Comparison of ENCODE assay signal across 16 mouse cellular contexts in the genomic region with DNA sequence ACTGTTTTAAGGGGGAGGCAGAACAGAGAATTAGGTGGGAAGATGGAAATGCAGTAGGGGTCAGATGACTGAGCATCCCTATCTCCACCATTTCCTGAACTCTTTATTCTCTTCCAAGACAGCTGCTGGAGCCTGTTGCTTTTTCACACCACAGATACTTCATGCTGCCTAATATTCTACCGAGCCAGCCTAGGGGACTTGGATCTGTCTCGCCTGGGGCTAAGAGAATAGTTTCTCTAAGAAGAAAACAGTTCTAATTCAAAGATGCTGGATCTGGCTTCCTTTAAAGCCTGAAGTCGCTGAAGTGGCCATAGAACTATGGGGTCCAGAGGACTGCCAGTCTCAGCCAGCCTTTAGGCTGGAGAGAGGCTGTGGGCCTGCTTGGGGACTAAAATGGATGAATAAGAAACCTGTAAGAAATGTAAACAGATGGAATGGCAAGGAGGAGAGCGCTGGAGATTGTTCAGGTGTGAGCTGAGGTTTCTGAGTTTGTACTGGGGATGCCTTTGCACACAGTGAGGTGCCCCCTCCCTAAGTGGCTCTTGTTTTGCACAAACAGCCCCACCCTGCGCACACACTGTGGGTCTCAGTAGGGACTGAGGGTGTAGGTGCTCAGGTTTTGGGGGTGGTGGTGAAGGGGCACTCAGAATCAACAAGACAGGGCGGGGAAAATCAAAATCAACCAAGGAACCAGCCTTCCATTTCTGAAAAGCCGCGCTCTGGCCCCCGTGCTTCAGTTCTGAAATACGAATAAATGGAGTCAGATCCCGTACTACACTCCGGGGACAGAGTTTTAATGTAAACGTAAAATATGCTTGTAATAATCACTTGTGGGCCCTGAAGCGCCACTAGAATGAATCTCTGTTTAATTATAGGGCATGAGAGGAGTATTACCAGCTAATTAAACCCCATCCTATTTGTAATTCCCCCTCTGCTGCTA. TPM values are rescaled to one million over a fixed set of nuclear protein-coding genes. Genes with fewer than 3 reads are reported as not detected.
DNase-seq lines count a peak whose midpoint lies in the region; ATAC-seq and TF ChIP-seq lines count a peak whose summit lies in the region.
"Had no signal": no experiment of that assay in that cellular context is flagged by ENCODE, and none has a peak within 500 bp of the region (broad histone marks: within the 10 kb centered on the region; RNA-seq: fewer than 3 reads in every experiment).

No protein-coding gene starts in this region.

- peaks cover 99% of the 10 kb centered on the region for H3K27me3 ChIP-seq in forebrain, embryonic 11.5 days (ENCODE audit: control insufficient read depth, insufficient read depth, low read length)
- peaks cover 94% of the 10 kb centered on the region for H3K27me3 ChIP-seq in forebrain, embryonic 14.5 days (replicated peaks; ENCODE audit: control insufficient read depth, insufficient read depth, low read length)
- H3K27me3 ChIP-seq in hindbrain, embryonic 11.5 days (ENCODE audit: control insufficient read depth, insufficient read depth, low read length), result peaks cover 97% of the 10 kb centered on the region
- H3K27me3 ChIP-seq in hindbrain, embryonic 13.5 days, result peaks cover 100% of the 10 kb centered on the region
- peaks cover 68% of the 10 kb centered on the region for H3K27me3 ChIP-seq in embryonic facial prominence, embryonic 11.5 days (ENCODE audit: control insufficient read depth, insufficient read depth, low read length)
- peaks cover 35% of the 10 kb centered on the region; the same call in 1 of the 2 replicates for H3K27me3 ChIP-seq in limb, embryonic 14.5 days (ENCODE audit: control insufficient read depth, insufficient read depth, low read length)

- H3K4me2 ChIP-seq in forebrain, embryonic 11.5 days (ENCODE audit: low read depth, low read length, severe bottlenecking), result no peak overlapping the region
- no peak overlapping the region for H3K4me2 ChIP-seq in forebrain, embryonic 14.5 days (ENCODE audit: low read length)
- H3K4me2 ChIP-seq in hindbrain, embryonic 11.5 days (replicated peaks; ENCODE audit: low read depth, low read length), result no peak overlapping the region
- H3K4me2 ChIP-seq in hindbrain, embryonic 13.5 days, result no peak overlapping the region
- no peak overlapping the region for H3K4me2 ChIP-seq in embryonic facial prominence, embryonic 11.5 days (ENCODE audit: low read depth, low read length)
- peak overlapping the region; percentile 61 for H3K4me2 ChIP-seq in limb, embryonic 14.5 days (replicated peaks; ENCODE audit: low read depth, low read length, severe bottlenecking)

- no peak for TF ChIP-seq POLR2A in limb, embryonic 14.5 days (IDR thresholded peaks at IDR 0.05; ENCODE audit: borderline replicate concordance, extremely low read depth, insufficient read depth, insufficient read length)

- peak; percentile 51 for DNase-seq in forebrain, embryonic 11.5 days (ENCODE audit: low spot score)
- DNase-seq in forebrain, embryonic 14.5 days (ENCODE audit: low spot score), result no peak
- peak; percentile 49 for DNase-seq in hindbrain, embryonic 11.5 days (ENCODE audit: low spot score)
- peak; percentile 19 for DNase-seq in embryonic facial prominence, embryonic 11.5 days (ENCODE audit: low spot score)
- no peak for DNase-seq in limb, embryonic 14.5 days (ENCODE audit: low spot score)
- no peak for DNase-seq in spleen, postnatal 10 days (ENCODE audit: low spot score in 2 of 2)
- DNase-seq in lung, postnatal 10 days, result no peak
- DNase-seq: cerebellum, adult 2 months; gastrocnemius, postnatal 14 days; liver, embryonic 13.5 days; thymus, adult 2 months had no signal

- no peaks in the 10 kb centered on the region for H3K9me3 ChIP-seq in forebrain, embryonic 11.5 days (ENCODE audit: control insufficient read depth, low read length)
- H3K9me3 ChIP-seq in forebrain, embryonic 14.5 days (replicated peaks; ENCODE audit: control insufficient read depth, low read length), result no peaks in the 10 kb centered on the region
- H3K9me3 ChIP-seq in hindbrain, embryonic 11.5 days (ENCODE audit: control insufficient read depth, low read length), result no peaks in the 10 kb centered on the region
- H3K9me3 ChIP-seq in hindbrain, embryonic 13.5 days, result no peaks in the 10 kb centered on the region
- H3K9me3 ChIP-seq in embryonic facial prominence, embryonic 11.5 days (replicated peaks; ENCODE audit: control insufficient read depth, low read length), result no peaks in the 10 kb centered on the region
- no peaks in the 10 kb centered on the region for H3K9me3 ChIP-seq in limb, embryonic 14.5 days (ENCODE audit: control insufficient read depth, low read length)
- H3K9me3 ChIP-seq: hindbrain, embryonic 15.5 days; liver, embryonic 13.5 days had no signal

- 0 out of 2 replicates have a peak, but pooled peaks cover 2% of the 10 kb centered on the region for H3K4me1 ChIP-seq in forebrain, embryonic 11.5 days (replicated peaks; ENCODE audit: control insufficient read depth, insufficient read depth, low read length)
- H3K4me1 ChIP-seq in forebrain, embryonic 14.5 days (ENCODE audit: control insufficient read depth, insufficient read depth, low read length), result no peaks in the 10 kb centered on the region
- peaks cover 3% of the 10 kb centered on the region; the same call in 1 of the 2 replicates for H3K4me1 ChIP-seq in hindbrain, embryonic 11.5 days (replicated peaks; ENCODE audit: control insufficient read depth, insufficient read depth, low read length)
- peaks cover 8% of the 10 kb centered on the region for H3K4me1 ChIP-seq in hindbrain, embryonic 13.5 days (replicated peaks)
- H3K4me1 ChIP-seq in embryonic facial prominence, embryonic 11.5 days (ENCODE audit: control insufficient read depth, insufficient read depth, low read length), result peaks cover 3% of the 10 kb centered on the region; the same call in 1 of the 2 replicates
- peaks cover 46% of the 10 kb centered on the region for H3K4me1 ChIP-seq in limb, embryonic 14.5 days (ENCODE audit: control insufficient read depth, insufficient read depth, low read length)
- H3K4me1 ChIP-seq: liver, embryonic 13.5 days had no signal

- no peak for ATAC-seq in forebrain, embryonic 11.5 days (replicated peaks; ENCODE audit: low FRiP score)
- ATAC-seq in forebrain, embryonic 14.5 days, result no peak
- ATAC-seq in hindbrain, embryonic 11.5 days (ENCODE audit: low FRiP score), result no peak
- no peak for ATAC-seq in hindbrain, embryonic 13.5 days (ENCODE audit: low FRiP score)
- no peak for ATAC-seq in embryonic facial prominence, embryonic 11.5 days (replicated peaks; ENCODE audit: insufficient number of reproducible peaks, low FRiP score, low TSS enrichment, low read depth)
- ATAC-seq in limb, embryonic 14.5 days (ENCODE audit: low FRiP score, low read depth), result no peak

- no peak overlapping the region for H3K27ac ChIP-seq in forebrain, embryonic 11.5 days (ENCODE audit: low read depth, low read length)
- H3K27ac ChIP-seq in forebrain, embryonic 14.5 days (ENCODE audit: low read depth, low read length), result no peak overlapping the region
- H3K27ac ChIP-seq in hindbrain, embryonic 11.5 days (ENCODE audit: low read depth, low read length), result no peak overlapping the region
- no peak overlapping the region for H3K27ac ChIP-seq in hindbrain, embryonic 13.5 days
- no peak overlapping the region for H3K27ac ChIP-seq in embryonic facial prominence, embryonic 11.5 days (replicated peaks; ENCODE audit: low read depth, low read length)
- H3K27ac ChIP-seq in limb, embryonic 14.5 days (replicated peaks; ENCODE audit: low read depth, low read length), result no peak overlapping the region
- H3K27ac ChIP-seq: hindbrain, embryonic 15.5 days; left cerebral cortex, adult 2 months; liver, embryonic 13.5 days had no signal

- H3K9ac ChIP-seq in forebrain, embryonic 11.5 days (ENCODE audit: low read length), result no peak overlapping the region
- no peak overlapping the region for H3K9ac ChIP-seq in forebrain, embryonic 14.5 days (ENCODE audit: low read length)
- no peak overlapping the region for H3K9ac ChIP-seq in hindbrain, embryonic 11.5 days (ENCODE audit: low read depth, low read length)
- no peak overlapping the region for H3K9ac ChIP-seq in hindbrain, embryonic 13.5 days
- no peak overlapping the region for H3K9ac ChIP-seq in embryonic facial prominence, embryonic 11.5 days (replicated peaks; ENCODE audit: low read length)
- peak overlapping the region; percentile 68 for H3K9ac ChIP-seq in limb, embryonic 14.5 days (ENCODE audit: low read depth, low read length, severe bottlenecking)
- H3K9ac ChIP-seq: forebrain, postnatal 0 days; hindbrain, embryonic 15.5 days; liver, embryonic 13.5 days had no signal

- no peak overlapping the region for H3K4me3 ChIP-seq in forebrain, embryonic 11.5 days (ENCODE audit: low read depth, low read length)
- no peak overlapping the region for H3K4me3 ChIP-seq in forebrain, embryonic 14.5 days (ENCODE audit: low read depth, low read length)
- no peak overlapping the region for H3K4me3 ChIP-seq in hindbrain, embryonic 11.5 days (ENCODE audit: low read depth, low read length)
- H3K4me3 ChIP-seq in hindbrain, embryonic 13.5 days, result no peak overlapping the region
- H3K4me3 ChIP-seq in embryonic facial prominence, embryonic 11.5 days (ENCODE audit: low read depth, low read length), result no peak overlapping the region; the same call in 1 of the 2 replicates
- peak overlapping the region; percentile 36 for H3K4me3 ChIP-seq in limb, embryonic 14.5 days (replicated peaks; ENCODE audit: low read length)
- H3K4me3 ChIP-seq: left cerebral cortex, adult 2 months had no signal

- 0% methylated on average over 14 of the region's 14 CpGs for WGBS in forebrain, embryonic 11.5 days
- under 1% methylated on average over 14 of the region's 14 CpGs for WGBS in forebrain, embryonic 14.5 days
- WGBS in hindbrain, embryonic 11.5 days, result 1% methylated on average over 14 of the region's 14 CpGs
- 3% methylated on average over 14 of the region's 14 CpGs for WGBS in hindbrain, embryonic 13.5 days
- WGBS in embryonic facial prominence, embryonic 11.5 days, result 3% methylated on average over 14 of the region's 14 CpGs
- 25% methylated on average over 14 of the region's 14 CpGs for whole genome bisulfite sequencing in limb, embryonic 14.5 days

- no peaks in the 10 kb centered on the region for H3K36me3 ChIP-seq in forebrain, embryonic 11.5 days (ENCODE audit: control insufficient read depth, insufficient read depth, low read length)
- H3K36me3 ChIP-seq in forebrain, embryonic 14.5 days (ENCODE audit: control insufficient read depth, insufficient read depth, low read length), result no peaks in the 10 kb centered on the region
- no peaks in the 10 kb centered on the region for H3K36me3 ChIP-seq in hindbrain, embryonic 11.5 days (ENCODE audit: control insufficient read depth, insufficient read depth, low read length)
- H3K36me3 ChIP-seq in hindbrain, embryonic 13.5 days, result no peaks in the 10 kb centered on the region
- H3K36me3 ChIP-seq in embryonic facial prominence, embryonic 11.5 days (replicated peaks; ENCODE audit: control insufficient read depth, insufficient read depth, low read depth, low read length), result no peaks in the 10 kb centered on the region
- no peaks in the 10 kb centered on the region for H3K36me3 ChIP-seq in limb, embryonic 14.5 days (ENCODE audit: control insufficient read depth, insufficient read depth, low read length)
- H3K36me3 ChIP-seq: hindbrain, embryonic 15.5 days; liver, embryonic 13.5 days had no signal

RNA-seq across cellular contexts. Expression of a gene that starts 19.2 kb away (rescaled TPM):
- polyA plus RNA-seq in forebrain, embryonic 11.5 days (2014; fragmentation: Nextera tagmentation; extraction: Ambion mirVana), result not detected in 2 replicates
- not detected in 2 replicates for polyA plus RNA-seq in forebrain, embryonic 14.5 days (2014; fragmentation: Nextera tagmentation; extraction: Ambion mirVana)
- 0.10 TPM in 1 of 2 replicates, not detected in the other for polyA plus RNA-seq in hindbrain, embryonic 11.5 days (2014; fragmentation: Nextera tagmentation; extraction: Ambion mirVana)
- polyA plus RNA-seq in hindbrain, embryonic 13.5 days (2015; fragmentation: Nextera tagmentation; extraction: Ambion mirVana), result not detected in 2 replicates
- polyA plus RNA-seq in embryonic facial prominence, embryonic 11.5 days (2014; fragmentation: Nextera tagmentation; extraction: Ambion mirVana), result 8.3 and 8.7 TPM in 2 replicates
- polyA plus RNA-seq in limb, embryonic 14.5 days (2012; rRNA removed), result 33.4 and 36.2 TPM in 2 replicates
- polyA plus RNA-seq in limb, embryonic 14.5 days (2014; fragmentation: Nextera tagmentation; extraction: Ambion mirVana), result 9.8 and 13.5 TPM in 2 replicates
- polyA plus RNA-seq: cerebellum, adult 2 months; forebrain, postnatal 0 days; hindbrain, embryonic 15.5 days; kidney, embryonic 14.5 days had no signal

Comparison
In these comparisons a context has a peak if more than half of its experiments do, and no peak if none do; other contexts are left out.
1. DNase-seq: peak in forebrain, embryonic 11.5 days (single experiment), hindbrain, embryonic 11.5 days (single experiment) and embryonic facial prominence, embryonic 11.5 days (single experiment); none in forebrain, embryonic 14.5 days (single experiment), limb, embryonic 14.5 days (single experiment), spleen, postnatal 10 days (0 of 2) and lung, postnatal 10 days (single experiment).